Mouse (Mus musculus): ENCODE measurements around the gene Cxcl16.
"Not testable (repeated sequence)": the region's sequence is repeated elsewhere in the genome, so short reads cannot be mapped to it uniquely, and the experiment has no call there.

Gene Cxcl16

GRCm38 (mm10) chr11:70451797-70452498 lies 7.8 kb downstream of the Cxcl16 start, which contains the start of gene Med11:
Gene Med11 (plus strand): TSS chr11:70451919.
- DNase-seq = peak; percentile 98

- no peak for DNase-seq
Measured at GRCm38 (mm10) chr11:70450926-70451325, 8.9 kb downstream of the Cxcl16 start.

- no peak for DNase-seq
Measured at GRCm38 (mm10) chr11:70447373-70447772, 12.4 kb downstream of the Cxcl16 start.

- peak in 1 of 2 experiments; percentile 41 for DNase-seq
Measured at GRCm38 (mm10) chr11:70446756-70447155, 13.0 kb downstream of the Cxcl16 start.

GRCm38 (mm10) chr11:70444667-70445066 lies 15.1 kb downstream of the Cxcl16 start:
- DNase-seq = no peak

DNA sequence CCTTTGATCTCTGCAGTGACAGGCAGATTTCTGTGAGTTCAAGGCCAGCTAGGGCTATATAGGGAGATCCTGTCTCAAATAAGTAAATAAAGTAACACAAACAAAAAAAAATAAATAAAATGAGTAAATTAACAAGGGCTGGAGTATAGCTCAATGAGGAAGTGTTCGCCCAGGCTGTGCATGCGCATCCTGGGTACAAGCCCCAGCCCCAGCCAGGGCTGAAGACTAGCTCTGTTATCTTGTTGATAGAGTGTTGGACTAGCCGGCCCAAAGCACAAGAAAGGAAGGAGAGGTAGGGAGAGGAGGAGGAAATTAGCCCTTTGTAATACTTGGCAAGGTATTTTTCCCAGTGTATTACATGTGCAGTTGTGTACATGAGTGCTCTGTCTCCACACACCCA lies 15.8 kb downstream of the Cxcl16 start:
- no peak for DNase-seq

DNA sequence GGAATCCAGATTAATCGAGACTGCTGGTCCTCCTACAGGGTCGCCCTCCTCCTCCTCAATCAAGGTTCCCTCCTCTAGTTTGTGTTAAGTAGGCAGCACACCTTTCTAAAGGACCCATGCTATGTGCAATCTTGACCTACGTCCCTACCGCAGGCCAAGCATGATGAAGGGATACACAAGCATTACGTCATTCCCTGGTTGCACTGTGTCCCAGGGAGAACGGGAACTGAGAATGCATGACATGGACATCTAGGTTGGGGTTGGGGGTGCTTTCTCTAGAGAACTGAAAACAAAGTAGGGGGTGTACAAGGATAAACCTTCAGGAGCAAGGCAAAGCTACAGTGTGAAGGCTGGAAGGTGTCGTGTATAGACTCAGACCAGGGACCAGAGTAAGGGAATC lies 17.9 kb downstream of the Cxcl16 start:
- DNase-seq = no peak

DNA sequence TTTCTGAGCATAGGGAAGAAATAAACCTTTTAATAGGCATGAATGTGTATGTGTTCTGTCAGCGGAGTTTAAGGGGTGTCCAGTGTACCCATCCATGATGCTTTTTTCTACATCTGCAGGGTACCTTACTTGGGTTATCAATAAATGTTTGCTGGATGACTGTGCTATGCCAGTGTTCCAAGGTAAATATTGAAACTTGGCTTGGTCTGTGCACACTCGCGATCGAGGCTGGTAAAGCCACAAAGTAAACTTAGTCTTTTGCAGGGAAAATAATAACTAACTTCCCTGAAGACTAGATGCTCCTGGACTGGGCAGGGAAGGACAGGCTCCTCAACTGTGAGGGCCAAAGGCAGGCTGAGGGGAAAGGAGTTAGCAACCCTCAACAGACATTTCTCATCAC lies 19.1 kb downstream of the Cxcl16 start:
- DNase-seq = no peak

DNA sequence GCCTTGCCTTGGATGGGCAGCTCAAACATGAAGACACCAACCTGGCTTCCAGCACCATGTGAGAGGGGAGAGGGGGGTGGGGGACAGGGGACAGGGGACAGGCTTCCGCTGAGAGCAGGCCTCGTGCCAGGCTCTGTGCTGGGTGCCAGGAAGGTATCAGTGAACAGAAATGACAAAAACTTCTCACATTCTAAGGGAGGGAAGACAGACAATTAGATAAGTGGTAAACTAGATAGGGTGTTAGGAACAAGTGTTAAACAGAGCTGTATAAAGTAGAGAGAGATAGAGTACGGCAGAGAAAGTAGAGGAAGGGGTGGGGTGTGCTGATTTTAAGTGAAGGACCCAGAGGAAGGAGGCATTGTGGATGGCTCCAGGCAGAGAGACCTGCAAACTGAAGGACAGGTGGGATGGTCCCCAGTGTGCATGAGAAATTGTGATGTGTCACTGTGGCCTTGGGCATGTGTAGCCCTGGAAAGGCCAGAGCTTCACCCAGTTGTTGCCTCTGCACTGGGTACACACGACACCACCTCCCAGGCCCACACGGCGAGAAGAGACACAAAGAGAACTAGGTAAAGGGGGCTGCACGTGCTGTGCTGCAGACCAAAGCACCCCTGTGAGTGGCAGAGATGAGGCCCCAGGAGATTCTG lies 20.9 kb downstream of the Cxcl16 start:
- no peak for DNase-seq

- no peak for DNase-seq
Measured at GRCm38 (mm10) chr11:70437426-70437825, 22.4 kb downstream of the Cxcl16 start.

DNA sequence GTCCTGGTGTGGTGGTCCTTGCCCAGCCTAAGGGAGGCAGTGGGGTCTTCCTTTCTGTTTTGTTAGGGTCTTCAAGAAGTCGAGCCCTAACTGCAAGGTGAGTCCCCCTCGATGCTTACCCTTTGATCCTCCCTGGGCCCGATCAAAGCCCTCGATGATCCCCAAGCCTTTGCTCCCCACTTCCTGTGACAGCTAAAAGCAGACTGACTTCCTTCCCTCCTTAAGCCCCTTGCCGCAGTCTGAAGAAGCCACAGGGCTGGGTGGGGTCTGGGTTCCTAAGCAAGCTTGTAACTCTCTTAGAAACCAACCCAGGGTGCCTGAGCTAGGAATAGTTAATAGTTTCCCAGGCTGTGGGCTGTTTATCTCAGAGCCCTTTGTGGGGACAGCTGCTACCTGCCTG lies 24.3 kb downstream of the Cxcl16 start:
- DNase-seq = no peak

- no peak for DNase-seq
Measured at GRCm38 (mm10) chr11:70433951-70434350, 25.8 kb downstream of the Cxcl16 start.

DNA sequence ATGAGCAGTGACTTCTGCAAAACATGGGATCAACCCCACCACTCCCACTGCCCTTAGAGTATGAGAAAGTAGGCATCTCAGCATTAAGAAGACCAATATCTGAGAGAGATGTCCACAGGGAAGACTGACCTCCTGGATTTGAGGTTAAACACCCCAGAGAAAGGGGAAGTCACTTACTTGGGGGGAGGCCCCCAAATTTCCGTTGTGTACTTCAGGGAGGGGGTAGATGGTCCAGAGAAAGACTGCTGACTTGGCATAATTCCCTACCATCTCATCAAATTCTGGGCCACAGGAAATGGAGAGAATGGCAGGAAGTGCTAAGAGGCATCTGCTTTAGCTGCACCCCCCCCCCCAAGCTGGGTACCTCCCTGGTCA lies 26.2 kb downstream of the Cxcl16 start:
- no peak for DNase-seq

DNA sequence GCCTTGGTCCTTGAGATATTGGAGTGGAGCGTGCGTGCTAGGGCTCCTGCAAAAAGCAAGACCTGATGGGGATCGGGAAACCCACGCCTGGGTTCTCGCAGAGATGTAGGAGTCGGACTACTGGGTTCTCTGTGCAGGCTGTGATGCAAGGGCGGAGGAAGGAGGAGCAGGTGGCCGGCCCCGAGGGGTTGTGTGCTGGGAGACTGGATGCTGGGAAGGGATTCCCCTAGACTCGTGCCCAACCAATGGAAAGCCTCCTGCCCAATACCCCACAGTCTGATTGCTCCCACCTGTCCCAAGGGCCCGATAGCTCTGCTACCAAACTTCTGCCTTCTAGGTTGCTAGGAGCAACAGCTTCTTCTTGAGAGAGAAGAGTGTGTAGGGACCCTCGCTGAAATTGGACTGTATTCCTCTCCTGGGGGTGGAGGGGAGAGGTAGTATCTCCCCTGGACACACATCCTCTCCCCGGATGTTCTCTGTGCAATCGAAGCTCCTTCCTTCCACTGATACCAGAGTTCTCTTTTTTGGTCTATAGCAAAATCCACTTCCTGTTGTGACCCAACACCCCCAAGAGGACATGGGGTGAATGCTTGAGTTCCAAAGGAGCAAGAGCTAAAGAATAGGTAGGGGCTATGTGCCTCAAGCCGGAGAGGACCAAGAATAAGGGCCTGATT lies 26.8 kb downstream of the Cxcl16 start:
- DNase-seq = peak in 1 of 2 experiments; percentile 27

DNA sequence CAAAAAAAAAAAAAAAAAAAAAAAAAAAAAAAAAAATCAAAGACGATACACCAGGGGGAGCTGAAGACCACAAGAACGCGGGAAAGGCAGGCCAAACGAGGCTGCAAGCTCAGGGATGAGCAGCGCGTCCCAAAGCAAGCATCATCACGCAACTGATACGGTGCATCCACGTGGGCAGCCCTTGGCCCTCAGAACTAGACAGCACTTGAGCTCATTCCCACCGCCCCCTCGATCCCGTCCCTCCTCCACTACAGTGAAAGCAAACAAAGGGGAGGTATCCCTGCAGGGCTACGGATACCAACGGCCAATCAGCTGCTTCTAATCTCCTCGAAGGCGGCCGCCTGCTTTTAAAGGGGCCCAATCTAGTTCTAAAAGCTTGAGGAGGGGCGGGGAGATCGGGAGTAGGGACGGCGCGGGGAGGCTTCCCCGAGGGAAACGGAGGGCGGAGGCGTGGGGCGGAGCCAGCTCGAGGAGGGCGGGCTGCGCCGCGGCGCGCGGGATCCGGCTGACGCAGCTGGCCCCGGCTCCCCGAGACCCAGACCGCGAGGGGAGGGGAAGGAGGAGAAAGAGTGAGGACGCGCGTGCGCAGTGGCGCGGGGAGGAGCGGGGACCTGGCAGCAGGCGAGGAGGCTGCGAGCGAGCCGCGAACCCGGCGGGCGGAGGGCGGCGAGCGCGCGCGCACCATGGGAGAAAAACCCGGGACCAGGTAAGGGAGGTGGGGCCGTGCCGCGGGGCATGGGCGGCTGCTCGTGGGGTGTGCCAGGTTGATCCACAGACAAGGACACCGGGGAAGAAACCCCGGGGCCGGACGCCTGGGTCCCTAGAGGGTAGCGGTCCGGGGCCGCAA lies 27.5 kb downstream of the Cxcl16 start, which contains the start of gene Arrb2:
Gene Arrb2, plus strand, starts transcription at position 588 of the 847 bp plus-strand sequence.
- DNase-seq = peak; percentile 99

- DNase-seq = no peak
Measured at GRCm38 (mm10) chr11:70431574-70431973, 28.2 kb downstream of the Cxcl16 start.

GRCm38 (mm10) chr11:70426598-70426997 lies 33.2 kb downstream of the Cxcl16 start:
- not testable (repeated sequence) for DNase-seq

DNA sequence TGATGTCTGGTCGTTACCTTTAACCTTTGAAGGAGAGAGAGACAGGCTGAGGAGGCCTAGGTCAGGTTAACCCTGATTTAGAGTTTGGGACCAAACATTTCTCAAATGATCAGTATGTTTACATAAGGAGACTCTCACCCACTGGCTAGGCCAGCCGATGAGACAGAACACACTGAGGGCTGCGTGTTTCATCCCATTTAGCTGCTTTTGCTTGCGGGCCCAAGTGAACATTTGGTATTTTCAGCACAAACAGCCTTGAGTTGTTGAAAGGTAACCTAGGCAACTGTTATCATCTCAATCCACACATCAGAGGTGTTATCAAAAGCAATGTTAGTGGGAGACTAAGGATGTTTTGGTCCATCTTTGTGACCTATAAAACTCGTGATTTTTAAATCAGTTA lies 40.3 kb downstream of the Cxcl16 start:
- DNase-seq = no peak

- DNase-seq = no peak
Measured at GRCm38 (mm10) chr11:70418199-70418598, 41.6 kb downstream of the Cxcl16 start.

GRCm38 (mm10) chr11:70413961-70414360 lies 45.8 kb downstream of the Cxcl16 start:
- peak in 1 of 2 experiments; percentile 81 for DNase-seq

- no peak for DNase-seq
Measured at GRCm38 (mm10) chr11:70412591-70412990, 47.2 kb downstream of the Cxcl16 start.

DNA sequence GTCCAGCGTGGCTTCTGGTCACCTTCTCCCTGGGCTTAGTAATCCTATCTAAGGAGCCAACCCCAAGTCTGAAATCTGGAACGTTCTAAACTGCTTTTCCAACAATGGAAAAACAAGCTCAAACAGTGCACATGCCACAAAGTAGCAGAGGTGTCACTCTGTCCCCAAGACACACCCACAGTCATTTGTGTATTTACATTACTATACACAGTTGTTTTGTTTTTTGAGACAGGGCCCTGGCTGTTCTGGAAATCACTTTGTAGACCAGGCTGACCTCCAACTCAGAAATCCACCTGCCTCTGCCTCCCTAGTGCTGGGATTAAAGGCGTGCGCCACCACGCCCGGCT lies 49.5 kb downstream of the Cxcl16 start:
- no peak for DNase-seq
